Mouse (Mus musculus): ENCODE data around the gene Usp5.

Usp5 gene

DNA sequence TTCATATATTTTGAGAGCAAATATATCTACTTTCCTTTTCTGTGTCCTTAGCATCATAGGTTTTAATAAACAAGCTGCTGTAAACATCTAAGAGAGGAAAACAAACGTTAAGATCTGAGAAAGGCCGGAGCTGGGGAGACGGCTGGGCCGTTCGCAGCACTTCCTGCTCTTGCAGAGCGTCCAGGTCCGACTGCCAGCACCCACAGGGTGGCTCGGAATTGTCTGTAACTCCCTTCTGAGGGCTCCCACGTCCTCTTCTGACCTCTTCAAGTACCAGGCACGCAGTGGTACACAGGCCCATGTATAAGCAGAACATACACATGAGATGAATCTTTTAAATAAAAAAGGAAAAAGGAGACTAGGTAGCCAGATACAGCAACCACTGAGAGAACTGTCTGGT is 41.6 kb downstream of the Usp5 start:
- DNase-seq (ENCODE audit: low spot score in 2 of 2): no peak

- no peak for DNase-seq (ENCODE audit: low spot score in 2 of 2)
These were observed 42.4 kb downstream of the Usp5 start for GRCm38 (mm10) chr6:124786756-124787420.

DNA sequence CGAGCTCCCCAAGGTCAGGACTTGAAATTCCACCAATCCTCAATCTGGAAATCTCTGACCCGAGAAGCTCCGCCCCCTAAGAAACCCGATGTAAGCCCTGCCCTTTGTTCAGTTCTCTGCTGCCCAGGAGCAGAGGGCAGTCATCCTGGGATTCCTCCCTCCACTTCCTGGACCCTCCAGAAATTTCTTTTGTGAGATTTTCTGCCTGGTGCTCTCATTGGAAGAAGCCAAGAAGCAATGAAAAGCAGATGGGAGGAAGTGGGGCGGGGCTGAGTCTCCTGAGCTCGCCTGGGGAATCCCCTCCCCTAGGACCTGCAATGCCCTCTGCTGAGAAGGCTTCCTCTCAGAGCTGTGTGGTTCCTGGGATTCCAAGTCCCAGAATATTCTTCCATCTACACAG is 46.8 kb downstream of the Usp5 start:
- no peak for DNase-seq (ENCODE audit: low spot score in 2 of 2)

DNA sequence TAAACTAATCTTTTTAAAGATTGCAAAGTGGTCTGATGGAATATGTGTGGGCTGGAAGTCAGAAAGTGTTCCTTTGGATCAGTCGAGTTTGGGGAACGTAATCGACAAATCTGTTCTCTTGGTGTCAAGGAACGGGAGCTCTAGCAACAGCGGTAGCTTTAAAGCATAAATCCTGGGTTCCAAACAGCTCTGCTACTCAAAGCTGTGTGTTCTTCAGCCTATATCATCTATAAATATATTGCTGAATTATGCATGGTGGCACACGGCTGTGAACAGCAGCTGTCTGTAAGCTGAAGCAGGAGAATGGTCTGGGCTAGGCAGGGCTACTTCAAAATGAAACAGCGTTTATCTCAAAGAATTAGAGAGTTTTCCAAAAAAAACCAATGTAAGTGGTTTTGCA is 48.4 kb downstream of the Usp5 start:
- DNase-seq (ENCODE audit: low spot score in 2 of 2): no peak

- DNase-seq (ENCODE audit: low spot score in 2 of 2): no peak
These were observed 49.3 kb downstream of the Usp5 start for GRCm38 (mm10) chr6:124779984-124780416.

DNA sequence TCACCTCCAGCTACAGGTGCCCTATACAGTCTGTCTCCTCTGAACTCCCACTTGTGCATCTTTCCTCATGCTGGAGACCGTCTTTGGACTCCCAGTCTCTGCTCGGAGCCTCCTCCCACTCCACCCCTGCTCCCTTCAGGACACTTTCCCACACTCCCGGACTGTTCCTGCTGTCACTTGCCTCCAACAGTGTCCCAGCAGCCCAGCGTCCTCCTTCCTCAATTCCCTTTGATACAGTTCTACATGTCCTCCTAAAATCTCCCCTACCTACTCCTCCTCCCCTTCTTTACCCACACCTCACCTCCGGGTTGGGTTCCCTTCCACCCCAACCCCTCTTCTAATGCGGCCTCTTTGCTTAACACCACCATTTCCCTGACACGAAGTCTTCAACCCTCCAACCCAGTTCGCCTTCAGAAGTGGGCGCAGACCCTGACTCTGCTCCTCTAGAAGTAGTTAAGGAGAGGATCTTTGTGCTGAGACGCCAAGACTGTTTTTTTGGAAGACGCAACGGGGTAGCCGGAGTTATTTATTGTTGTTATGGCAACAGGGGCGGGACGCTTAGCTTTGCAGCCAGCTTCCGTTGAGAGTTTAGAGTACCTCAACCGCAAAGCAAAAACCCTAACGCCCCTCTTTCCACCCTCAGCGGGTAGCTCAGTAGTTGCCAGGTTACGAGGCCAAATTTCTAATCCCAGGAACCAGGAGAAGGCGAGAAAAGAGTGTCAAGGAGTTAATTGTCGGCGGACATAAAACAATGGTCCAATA is 49.9 kb downstream of the Usp5 start, which contains the start of gene Lrrc23:
Gene Lrrc23, minus strand, starts transcription at position 506 of the 762 bp plus-strand sequence.
- no peak for DNase-seq (ENCODE audit: low spot score in 2 of 2)

DNA sequence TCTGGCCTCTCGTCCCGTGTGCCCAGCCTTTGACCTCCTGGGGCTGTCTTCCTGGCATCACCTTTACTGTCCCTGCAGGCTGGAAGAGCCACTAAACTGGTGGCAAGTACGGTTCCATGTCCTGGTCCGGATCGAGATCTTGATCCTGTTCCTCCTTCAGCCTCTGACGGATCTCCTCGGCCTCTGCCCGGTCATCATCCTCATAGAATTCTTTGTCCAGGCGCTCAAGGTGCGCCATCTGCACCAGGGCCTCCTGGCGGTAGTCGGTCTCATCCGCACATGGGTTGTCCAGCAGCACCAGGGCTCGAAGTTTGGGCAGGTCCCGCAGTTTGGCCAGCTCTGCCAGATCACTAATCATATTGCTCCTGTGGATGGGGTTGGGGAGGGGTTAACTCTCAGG is 58.8 kb downstream of the Usp5 start:
- DNase-seq (ENCODE audit: low spot score in 2 of 2): no peak

DNA sequence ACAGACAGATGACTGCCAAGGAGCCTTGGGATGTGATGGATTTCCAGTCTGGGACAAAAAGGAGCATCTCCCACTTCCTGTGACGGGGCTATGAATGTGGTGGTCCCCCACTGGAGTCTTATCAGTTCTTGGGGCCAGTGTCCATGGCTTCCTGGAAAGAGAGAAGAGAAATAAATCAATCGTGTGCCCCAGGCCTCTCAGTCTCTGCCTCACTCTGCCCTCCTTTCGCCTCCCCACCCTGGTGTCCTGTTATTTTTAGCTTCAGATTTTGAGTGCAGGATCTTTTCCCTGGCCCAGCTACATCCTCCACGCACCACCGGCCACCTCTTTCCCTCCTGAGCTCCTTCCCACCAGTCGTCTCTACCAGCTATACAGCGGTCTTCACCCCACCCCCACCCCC is 59.3 kb downstream of the Usp5 start:
- no peak for DNase-seq (ENCODE audit: low spot score in 2 of 2)

DNA sequence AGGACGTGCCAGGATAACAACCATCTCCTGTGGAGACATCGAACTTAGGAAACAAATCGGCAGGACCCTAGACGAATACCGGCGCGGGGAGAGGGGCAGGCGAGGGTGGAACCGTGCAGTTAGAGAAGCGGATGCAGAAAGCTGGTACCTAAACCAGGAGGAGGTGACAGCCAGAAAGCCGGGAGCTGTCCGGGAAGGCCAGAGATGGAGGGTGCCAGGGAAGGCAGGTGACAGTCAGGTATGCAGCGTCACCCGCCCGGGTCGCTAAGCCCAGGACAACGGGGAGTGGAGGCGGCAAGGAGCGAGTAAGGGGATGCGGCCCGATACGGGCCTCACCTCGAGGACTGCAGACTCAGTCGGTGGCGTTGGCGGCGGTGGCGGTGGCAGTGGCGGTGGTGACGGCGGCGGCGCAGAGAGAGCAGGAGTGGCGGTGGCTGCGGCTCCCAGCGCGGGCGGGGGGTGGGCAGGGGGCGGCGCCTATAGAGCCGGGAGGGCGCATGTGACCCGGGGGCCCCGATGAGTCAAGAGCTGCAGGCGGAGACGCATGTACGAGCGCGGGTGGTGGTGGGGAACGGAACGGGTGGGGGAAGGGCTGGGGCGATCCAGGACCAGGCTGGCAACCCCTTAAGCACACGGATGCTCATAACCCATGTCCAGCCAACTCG is 60.1 kb downstream of the Usp5 start, which contains the start of gene Eno2:
Gene Eno2, minus strand, starts transcription at position 573 of the 665 bp plus-strand sequence.
- peak in 1 of 2 experiments; percentile 63 for DNase-seq (ENCODE audit: low spot score in 2 of 2)

DNA sequence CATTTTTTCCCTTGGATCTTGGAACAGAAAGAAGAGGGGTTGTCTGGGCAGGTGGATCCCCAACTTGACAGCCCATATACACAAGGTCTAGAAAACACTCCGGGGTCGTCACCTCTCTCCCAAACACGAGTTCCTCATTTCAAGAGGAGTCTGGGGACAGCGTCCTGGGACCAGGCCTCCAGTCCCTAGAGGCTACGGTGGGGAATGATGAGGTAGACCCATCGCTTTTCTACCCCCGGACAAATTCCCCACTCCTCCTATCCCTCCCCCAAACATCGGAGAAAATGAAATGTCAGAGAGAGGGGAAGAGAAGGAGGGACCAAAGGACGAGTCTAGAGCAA is 60.6 kb downstream of the Usp5 start:
- DNase-seq (ENCODE audit: low spot score in 2 of 2): no peak

- no peak for DNase-seq (ENCODE audit: low spot score in 2 of 2)
These were observed 61.2 kb downstream of the Usp5 start for GRCm38 (mm10) chr6:124767920-124768703.

- DNase-seq (ENCODE audit: low spot score in 2 of 2): no peak
These were observed 61.8 kb downstream of the Usp5 start for GRCm38 (mm10) chr6:124767536-124767919.

- DNase-seq (ENCODE audit: low spot score in 2 of 2): no peak
These were observed 63.3 kb downstream of the Usp5 start for GRCm38 (mm10) chr6:124765951-124766350.
